Mouse (Mus musculus) olfactory bulb, adult 2 months (tissue): ENCODE results near the gene Ptpn13.

Experiments
- CTCF ChIP-seq: fragments of 200-500 bp; IDR thresholded peaks from 2 replicates; pipeline ENCODE4 v1.5.1; 2012; ENCODE audit warnings: low read depth, mild to moderate bottlenecking, low read length, moderate library complexity; ENCODE audit not compliant: insufficient read depth
- POLR2A ChIP-seq: fragments of 200-500 bp; IDR thresholded peaks from 2 replicates; pipeline ENCODE4 v1.6.1; 2012; ENCODE audit warnings: mild to moderate bottlenecking, low read depth, low read length, moderate library complexity; ENCODE audit not compliant: insufficient read depth

- no peak for TF ChIP-seq CTCF
- TF ChIP-seq POLR2A: no peak
Measured at GRCm38 (mm10) chr5:103592706-103593105, 167.7 kb downstream of the Ptpn13 start.
